Mouse (Mus musculus) spleen, embryonic (tissue): ENCODE measurements around the gene Galnt2.

Source experiments
- CTCF ChIA-PET: fragments of 350-600 bp; sonication (Branson Sonifier 250); formaldehyde crosslinking; loops from one replicate; lab custom pipeline; 2022; lab: Charles Lee

The Galnt2 gene

DNA sequence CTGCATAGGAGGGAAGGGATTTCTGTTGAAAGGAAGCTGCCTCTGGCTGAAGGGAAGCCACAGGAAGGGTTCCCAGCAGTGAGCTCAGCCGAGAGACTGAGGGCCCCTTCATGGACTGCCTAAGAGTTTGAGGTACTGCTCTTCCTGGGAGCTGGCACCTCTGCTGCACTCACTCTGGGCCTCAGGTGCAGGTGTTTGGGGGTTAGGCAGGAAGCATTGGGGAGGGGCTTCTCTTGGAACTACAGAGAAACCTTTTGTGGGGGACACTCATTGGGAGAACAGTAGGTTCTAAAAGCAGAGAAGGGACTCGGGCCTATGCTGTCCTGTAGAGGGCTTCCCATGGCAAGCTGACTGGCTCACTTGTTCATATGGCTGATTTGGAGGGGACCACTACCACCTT, 3.3 kb downstream of the Galnt2 start:
- CTCF ChIA-PET, result no interaction called here

DNA sequence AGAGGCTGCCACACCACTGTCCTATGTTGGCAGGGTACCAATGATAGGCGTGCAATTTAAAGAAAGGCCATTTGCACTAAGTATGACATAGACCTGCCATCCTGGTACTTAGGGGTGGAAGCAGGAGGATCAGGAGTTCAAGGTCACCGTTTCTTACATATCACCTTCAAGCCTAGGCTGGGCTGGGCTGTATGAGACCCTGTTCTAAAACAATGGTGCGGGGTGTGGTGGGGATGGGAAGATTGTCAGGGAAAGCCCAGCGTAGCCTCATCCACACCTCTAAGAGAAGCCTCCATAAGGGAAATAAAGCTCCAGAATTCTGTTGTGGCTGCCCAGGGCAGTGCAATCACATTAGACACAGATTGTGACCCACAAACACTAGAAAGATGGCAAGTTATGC, 4.3 kb downstream of the Galnt2 start:
- CTCF ChIA-PET, result no interaction called here

DNA sequence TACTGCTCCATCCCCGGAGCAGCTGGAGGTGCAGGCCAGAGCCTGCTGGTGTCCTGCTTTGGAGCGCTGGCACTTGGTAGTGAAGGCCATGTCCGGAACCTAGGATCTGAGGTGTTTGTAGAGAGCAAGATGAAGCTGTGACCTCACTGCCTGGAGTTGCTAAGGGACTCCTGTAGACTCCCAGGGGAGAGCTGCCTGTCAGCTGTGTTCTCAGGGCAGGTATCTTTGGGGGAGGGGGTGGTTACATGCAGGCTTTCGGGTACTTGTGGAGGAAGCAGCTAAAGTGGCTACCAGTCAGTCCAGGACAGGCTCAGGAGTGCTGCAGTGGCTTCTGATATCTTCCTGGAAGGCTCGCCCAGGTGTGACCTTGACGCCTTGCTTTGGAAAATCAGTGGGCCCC, 8.2 kb downstream of the Galnt2 start:
- CTCF ChIA-PET, result no interaction called here

DNA sequence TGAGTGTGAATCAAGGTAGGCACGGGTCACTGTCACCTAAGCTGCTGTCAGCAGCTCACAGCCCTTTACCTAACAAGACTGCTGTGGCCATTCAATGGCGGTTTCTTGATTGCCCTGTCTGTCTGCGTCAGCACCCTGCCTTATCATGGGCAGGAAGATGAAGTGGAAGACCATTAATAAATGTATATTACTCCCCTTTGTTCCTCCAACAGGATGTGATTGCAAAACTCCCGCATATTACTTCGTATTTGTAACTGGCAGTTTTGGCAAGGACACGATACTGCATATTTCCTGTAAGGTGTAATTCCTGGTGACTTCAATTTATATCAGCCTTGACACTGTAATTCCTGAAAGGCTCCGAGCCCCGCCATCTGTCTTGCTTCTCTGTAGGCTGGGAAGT, 9.7 kb downstream of the Galnt2 start:
- CTCF ChIA-PET, result no interaction called here

DNA sequence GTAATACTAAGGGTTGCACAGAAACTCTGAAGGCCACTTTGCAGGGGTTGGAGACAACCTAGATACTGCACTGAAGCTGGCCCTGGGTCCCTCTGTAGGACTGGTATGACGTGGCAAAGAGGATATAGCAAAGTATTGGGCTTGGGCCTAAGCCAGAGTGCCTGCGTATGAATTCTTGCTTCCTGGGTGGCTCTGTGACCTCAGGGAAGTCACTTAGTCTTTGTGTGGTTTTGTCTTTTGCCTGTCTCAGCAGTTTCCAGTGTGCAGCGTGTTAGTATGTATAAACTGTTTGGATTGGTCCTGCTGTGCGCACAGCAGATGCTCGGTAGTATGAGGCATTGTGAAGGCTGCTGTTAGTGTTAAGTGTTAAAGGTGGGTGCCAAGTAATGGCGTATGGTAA, 11.0 kb downstream of the Galnt2 start:
- CTCF ChIA-PET, result interaction anchor here (0.6 kb wide), 1 partner anchor 454 kb away, joined by 10 read pairs; no protein-coding TSS in a partner anchor

DNA sequence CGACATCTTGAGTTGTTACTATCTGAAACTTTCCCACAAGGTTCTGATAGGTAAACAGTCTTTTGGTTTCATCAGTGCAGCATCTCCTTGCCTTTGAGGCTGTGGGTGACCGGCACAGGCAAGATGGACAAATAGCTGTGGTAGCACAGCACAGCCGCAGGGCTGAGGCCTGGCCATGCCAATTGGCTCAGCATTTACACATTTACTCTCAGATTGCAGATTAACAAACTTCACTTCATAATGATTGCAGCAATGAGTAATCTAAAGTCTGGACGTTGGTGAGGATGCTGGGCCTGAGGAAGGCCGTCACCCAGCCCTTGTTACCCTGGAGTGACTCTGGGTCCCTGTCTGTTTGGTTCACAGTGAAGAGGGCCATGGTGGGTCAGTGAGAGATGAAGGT, 11.7 kb downstream of the Galnt2 start:
- CTCF ChIA-PET, result no interaction called here

DNA sequence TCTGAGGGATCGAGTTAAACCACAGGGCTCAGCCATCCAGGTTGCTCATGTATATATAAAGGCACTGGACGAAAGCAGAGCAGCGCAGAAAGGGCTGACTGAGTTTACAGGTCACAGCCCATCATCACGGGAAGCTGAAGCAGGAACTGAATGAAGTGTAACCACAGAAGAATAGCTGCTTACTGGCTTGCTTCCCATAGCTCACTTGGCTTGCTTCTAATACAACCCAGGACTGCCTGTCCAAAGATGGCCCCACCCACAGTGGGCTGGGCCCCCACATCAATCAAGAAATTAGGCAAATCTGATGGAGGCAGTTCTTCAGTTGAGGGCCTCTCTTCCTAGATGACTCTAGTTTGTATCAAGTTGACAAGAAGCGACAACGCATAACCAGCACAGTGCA, 16.4 kb downstream of the Galnt2 start:
- CTCF ChIA-PET, result no interaction called here

DNA sequence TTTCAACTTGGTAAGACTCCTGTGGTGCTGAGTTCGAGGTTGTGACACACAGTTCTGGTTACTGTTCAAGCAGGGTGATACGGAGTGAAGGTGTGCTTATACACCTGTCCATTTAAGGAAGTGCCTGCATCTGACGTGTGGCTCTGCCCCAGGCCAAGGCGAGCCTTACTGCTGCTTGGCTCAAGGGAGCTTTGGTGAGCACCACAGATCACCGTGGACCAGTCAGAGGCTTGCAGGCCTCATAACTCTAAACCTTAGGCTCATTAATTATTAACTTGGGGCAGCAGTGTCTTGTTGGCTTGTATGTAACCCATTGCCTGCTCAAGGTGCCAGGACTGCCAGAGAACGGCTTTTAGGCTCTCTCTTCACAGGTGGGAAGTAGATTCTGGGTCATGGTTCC, 17.5 kb downstream of the Galnt2 start:
- CTCF ChIA-PET, result no interaction called here

DNA sequence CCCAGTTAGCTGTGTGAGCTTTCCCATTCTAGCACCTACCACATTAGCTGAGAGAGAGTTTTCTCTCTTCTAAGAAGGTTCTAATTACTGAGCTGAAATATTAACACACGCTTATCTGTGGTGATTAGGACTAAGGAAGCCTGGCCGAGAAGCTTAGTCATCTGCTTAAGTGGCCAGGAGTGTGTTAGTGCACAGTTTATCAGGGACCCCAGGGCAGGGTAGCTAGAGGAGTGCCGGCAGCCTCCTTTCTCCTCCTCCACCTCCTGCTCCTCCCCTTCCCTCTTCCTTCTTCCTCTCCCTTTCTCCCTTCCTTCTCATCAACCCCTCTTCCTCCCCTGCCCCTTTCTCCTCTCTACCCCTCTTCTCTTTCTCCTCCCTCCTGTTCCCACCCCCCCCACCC, 19.1 kb downstream of the Galnt2 start:
- CTCF ChIA-PET, result no interaction called here

DNA sequence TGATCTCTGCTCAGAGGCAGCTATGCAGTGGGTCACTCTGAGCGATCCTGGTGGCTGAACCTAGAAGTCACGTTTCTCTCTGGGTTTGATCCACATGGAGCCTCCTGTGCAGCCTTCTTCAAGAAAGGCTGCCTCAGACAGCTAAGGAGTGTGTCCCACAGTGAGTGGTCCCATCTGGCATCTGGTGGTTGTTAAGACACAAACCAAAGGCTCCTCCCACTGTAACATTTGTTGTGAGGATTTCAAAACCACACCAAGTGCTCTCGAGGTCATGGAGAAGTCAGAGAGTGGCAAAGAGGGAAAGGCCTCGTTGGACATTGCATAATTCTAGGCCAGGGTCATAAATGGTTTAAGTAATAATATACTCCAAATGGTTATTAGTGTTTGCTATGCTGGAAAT, 19.6 kb downstream of the Galnt2 start:
- CTCF ChIA-PET, result no interaction called here

DNA sequence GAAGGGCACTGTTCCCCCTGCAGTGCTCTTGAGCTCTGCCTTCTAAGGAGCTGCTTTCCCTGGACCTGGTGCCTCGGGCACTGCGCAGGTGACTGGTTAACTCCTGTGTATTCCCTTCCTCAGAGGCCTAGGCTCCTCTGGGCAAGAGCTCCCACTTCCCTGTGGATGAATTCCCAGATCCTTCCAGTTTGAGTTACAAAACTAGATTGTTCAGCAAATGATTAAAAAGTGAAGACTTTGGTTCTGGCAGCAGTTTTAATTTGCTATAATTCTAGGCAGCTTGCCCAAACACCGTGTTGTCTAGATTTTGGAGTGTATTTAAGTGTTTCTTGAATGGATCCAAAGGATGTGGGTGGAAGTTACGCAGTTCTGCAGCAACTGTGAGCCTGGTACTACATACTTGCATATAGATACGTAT, 21.4 kb downstream of the Galnt2 start:
- CTCF ChIA-PET, result no interaction called here

DNA sequence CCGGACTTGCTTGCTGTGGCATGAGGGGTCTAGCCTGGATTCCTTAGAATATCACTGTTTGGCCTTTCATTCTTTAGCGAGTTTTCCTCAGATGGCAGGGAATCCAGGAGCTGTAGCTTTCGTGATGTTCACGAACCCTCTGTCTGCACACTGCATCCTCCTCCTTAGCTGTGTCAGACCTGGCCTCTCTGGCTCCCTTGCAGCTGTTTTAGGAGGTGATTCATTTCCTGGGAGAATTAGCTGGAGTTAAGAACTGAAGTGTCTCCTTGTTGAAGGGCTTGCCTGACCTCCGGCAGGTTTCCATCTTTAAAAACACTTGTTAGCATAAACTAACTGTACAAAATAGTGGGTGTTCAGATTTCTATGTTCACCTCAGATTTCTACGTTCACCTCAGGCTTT, 22.7 kb downstream of the Galnt2 start:
- CTCF ChIA-PET, result interaction anchor here (0.6 kb wide), 1 partner anchor 66 kb away, joined by 3 read pairs; no protein-coding TSS in a partner anchor

DNA sequence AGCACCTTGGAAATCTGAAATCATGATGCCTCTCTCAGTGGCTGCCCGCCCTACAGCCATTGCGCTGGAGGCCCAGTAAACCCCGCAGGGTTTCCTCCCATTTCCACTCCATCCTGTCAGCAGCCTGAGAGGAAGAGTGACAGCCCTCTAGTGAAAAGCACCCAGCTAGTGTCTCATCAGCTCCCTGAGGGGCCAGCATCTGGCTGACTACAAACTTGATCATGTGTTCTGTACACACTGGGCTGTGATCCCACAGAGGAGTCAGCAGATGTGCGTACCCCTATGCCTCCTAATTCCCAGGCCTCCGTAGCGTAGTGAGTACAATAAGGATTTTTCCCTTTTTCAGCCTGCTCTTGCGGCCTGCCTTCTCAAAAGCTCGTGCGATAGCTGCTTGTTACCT, 25.6 kb downstream of the Galnt2 start:
- CTCF ChIA-PET, result no interaction called here

DNA sequence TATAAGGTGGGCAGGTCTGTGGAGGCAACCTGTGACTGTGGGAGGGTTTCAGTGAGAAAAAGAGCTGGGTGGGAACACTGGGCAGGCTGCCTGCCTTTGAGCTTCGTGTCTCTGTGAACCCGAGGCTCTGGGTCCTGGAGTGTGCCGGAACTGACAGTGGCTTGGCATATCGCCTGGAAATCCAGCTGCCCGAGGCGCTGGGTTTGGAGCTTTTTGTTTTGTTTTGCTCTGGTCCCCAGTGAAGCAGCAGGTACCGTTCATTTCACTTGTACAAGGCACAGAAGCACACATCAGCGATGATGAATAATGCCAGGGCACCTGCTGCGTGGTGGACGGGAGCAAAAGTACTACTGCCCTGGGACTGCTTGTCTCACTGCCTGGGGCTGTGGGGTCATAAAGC, 26.2 kb downstream of the Galnt2 start:
- CTCF ChIA-PET, result no interaction called here

DNA sequence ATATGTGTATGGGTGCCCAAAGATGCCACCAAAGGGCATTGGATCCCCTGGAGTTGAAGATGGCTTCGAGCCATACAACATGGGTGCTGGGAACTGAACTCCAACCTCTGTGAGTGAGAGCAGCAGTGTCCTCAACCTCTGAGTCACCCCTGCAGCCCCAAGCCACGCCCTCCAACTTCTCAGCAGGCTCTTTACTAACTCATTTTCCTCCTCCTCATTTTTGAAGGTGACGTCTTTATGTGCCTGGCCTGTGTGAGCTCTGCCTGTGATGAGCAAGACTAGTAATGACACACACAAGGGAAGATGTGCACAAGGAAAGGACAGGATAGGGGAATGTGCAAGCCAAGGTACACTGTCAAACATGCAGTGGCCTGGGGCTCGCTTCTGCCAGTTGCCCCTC, 28.0 kb downstream of the Galnt2 start:
- CTCF ChIA-PET, result no interaction called here

DNA sequence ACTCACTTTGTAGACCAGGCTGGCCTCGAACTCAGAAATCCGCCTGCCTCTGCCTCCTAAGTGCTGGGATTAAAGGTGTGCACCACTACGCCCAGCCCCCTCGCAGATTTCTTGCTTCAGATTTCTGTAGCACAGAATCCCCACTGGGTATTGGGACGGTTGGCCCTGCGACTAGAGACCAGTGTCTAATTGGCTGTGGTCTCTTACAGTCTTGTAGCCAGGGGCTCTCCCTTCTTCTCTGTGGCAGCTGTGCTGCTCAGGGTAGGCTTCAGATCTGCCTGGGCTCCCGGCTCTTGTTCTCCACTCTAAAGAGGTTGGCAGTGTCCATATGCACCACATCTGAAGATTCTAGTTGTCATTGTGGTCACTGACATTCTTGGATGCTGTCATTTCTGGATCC, 28.7 kb downstream of the Galnt2 start:
- CTCF ChIA-PET, result no interaction called here

DNA sequence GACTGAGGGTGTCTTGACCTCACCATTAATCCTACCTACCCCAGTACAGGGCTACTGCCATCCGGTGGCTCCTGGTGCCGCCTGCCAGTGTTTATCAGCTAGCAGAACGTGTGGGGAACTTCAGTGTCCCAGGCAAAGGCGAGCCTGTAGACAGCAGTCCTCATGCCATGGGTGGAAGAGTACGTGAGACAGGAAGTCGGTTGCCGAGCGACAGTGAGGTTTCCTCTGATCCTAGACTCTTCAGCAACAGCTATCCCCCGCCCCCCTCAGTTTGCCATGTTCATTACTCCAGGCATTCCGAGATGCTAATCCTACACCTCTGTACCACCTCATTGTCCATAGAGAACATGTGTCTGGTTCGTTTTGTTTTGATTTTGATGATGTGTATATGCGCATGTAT, 29.2 kb downstream of the Galnt2 start:
- CTCF ChIA-PET, result no interaction called here

DNA sequence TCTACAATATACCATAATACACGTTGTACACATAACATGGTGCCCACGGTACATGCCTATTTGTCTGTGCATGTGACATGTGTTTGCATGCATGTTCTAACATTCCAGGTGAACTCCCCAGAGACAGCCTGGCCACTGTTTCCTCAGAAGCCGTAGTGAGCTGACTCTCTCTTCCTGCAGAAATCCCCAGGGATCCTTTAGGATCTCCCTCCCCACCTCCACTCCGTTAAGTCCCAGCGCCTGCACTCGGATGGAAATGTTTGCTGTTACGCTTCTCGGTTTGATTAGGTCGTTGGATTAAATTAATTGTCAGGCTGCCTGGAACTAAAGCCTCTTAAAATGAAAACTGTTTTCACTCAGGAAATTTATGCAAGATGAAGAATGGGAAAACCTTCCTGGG, 31.9 kb downstream of the Galnt2 start:
- CTCF ChIA-PET, result no interaction called here

DNA sequence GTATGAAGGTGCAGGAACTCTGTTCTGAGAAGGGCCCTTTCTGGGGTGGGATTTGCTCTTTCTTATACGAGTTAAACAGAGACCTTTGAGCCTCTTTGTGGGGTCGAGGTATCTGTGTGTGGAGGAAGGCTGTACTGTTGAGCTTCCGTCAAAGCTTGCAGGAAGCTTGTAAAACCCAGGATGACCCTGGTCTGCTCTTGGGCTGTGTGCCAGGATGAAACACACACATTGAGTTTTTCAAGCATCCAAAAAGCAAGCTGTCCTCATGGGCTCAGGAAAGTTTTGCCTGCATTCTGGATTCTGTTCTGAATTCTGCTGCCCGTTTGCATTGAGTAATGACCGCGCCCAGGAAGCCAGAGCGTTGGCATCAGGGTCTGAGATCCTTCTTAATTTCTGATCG, 32.8 kb downstream of the Galnt2 start:
- CTCF ChIA-PET, result no interaction called here

DNA sequence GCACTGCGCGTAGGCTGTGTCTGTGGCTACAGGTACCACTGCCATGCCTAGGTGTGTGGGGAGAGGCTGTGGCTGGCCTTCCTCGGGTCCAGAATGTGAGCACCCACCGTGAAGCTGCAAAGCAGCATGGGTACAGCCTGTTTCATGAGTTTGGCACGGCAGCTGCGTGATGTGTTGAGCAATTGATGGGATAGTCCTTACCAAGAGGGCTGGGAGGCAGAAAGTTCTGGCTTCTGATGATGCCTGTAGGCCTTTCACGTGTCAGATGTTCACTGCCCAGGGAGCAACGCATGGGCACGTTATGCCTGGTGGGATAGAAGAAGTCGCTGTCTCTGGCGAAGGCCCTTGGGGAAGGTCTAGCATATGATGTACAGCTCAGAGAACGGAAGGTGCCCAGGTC, 33.5 kb downstream of the Galnt2 start:
- CTCF ChIA-PET, result no interaction called here

DNA sequence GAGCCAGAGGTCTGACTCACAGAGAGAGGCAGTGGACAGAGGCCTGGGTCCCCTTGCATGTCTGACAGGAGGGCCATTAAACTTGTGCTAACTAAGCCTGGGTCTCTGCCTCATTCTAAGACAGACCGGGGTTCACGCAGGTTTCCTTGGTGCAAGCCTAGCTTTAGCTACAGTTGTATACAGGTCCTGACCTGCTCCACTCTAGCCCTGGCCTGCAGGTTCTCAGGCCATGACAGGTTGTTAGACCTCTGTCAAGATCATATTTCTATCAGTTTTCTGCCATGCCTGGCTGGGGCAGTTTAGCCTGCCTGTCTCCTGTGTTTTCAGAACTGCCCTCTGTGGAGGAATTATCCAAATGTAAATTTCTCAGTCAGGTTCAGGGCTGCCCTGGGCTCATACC, 33.9 kb downstream of the Galnt2 start:
- CTCF ChIA-PET, result no interaction called here

DNA sequence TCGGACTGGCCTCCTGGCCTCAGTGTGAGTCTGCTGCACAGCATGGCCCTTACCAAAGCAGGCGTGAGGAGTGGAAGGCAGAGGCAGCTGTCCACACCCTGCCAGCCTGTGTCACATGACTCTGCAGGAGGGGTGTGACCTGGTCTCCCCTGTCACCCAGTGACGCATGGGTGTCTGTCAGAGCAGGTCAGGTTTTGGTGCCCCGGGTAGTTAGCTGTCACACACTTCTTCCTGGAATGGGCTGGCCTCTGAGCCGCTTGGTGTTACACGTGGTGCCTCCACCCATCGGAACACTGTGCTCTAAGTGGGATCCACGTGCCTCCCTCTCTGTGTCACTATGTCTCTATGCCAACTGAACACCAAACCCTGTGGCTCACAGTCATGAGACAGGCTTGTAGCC, 34.6 kb downstream of the Galnt2 start:
- CTCF ChIA-PET, result no interaction called here

DNA sequence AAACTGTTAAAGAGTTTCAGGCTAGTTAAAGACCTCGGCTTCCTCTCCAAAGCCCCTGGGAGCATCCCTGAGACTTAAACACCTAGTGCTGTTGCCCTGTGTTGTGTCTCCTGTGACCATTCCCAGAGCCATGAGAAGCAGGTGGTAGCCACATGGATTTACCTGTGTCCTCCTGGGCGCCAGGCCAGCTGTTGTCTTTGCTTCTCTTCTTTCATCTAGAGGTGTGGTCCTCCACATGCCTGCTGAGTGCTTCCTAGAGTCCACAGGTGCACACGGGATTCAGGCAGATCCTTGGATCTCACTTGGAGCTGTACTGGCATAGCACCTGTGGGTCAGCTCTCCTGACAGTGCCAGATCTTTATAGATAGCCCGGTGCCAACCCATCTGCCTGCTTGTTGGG, 36.0 kb downstream of the Galnt2 start:
- CTCF ChIA-PET, result no interaction called here

DNA sequence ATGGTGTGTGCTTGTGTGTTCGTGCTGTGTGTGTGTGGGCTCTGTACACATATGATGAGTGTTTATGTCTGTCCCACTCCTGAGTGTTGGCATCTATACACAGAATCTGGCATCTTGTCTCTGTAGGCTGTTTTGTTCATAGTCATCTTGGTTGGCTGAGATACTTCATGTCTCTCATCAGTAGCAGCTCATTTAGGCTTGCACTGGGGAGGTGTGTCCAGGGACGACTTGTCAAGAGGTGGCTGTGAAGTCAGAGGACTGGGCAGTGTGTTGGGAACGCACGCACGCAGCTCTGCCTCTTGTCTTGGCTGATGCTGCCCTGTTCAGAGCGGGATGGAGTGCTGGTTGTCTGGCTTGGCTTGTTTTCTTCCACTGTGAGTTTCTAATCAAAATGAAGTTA, 39.3 kb downstream of the Galnt2 start:
- CTCF ChIA-PET, result no interaction called here

DNA sequence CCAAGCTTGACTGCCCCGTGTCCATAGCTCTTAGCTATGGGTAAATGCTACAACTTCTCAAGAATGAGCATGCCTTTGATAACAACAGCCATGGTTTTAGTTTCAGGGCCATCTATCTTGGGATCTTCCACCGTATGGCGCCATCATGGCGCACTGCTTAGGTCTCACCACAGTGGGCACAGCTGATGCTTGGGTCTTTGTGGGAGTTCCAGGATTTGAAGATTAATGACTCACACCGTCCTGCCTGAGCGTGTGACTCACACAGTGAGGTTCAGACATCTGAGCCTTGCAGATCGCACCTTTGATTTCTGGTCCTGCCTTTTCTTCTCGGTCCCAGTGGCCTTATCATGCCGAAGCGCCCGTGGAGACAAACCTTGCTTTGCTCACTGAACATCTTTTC, 39.7 kb downstream of the Galnt2 start:
- CTCF ChIA-PET, result no interaction called here
